ENCODE assay signal across 12 mouse cellular contexts in the genomic region with DNA sequence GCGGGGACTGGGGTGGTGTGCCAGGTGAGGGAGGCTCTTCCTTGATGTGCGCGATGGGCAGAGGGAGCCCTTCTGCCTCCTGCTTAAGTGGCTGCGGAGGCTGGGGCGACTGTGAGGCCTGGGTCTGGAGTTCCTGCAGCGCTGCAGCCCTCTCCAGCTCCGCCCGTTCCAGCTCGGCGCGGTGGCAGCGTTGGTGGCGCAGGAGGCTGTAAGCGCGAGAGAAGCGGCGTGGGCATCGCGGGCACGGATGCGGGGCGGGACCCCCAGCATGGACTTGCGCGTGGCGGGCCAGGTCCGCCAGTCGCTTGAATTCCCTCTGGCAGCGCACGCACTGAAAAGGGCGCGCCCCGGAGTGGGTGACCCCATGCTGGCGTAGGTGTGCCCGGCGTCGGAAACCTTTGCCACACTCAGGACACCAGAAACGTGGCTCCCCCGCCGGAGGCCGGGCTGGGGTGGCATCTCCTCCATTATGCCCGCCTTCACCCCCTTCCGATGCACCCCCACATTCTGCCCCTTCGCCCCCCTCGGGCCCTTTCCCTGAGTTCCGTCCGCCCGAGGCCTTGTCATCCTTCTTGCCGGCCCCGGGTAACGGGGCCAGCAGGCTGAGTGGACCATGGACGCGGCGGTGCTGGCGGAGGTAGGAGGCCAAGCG. TPM values are rescaled to one million over a fixed set of nuclear protein-coding genes. Genes with fewer than 3 reads are reported as not detected.
DNase-seq lines count a peak whose midpoint lies in the region; ATAC-seq lines count a peak whose summit lies in the region.
"Had no signal": no experiment of that assay in that cellular context is flagged by ENCODE, and none has a peak within 500 bp of the region (broad histone marks: within the 10 kb centered on the region; RNA-seq: fewer than 3 reads in every experiment).

No protein-coding gene starts in this region.

- peaks cover 31% of the 10 kb centered on the region for H3K4me1 ChIP-seq in heart, embryonic 13.5 days
- peaks cover 10% of the 10 kb centered on the region for H3K4me1 ChIP-seq in forebrain, embryonic 14.5 days (ENCODE audit: control insufficient read depth, insufficient read depth, low read length)
- H3K4me1 ChIP-seq in midbrain, embryonic 11.5 days (ENCODE audit: control insufficient read depth, insufficient read depth, low read length): peaks cover 20% of the 10 kb centered on the region

- DNase-seq in heart, postnatal 25 days (ENCODE audit: low spot score): no peak
- DNase-seq in brain, adult 2 months (ENCODE audit: low read depth, low spot score): peak; percentile 26
- no peak for DNase-seq in forebrain, embryonic 14.5 days (ENCODE audit: low spot score)
- no peak for DNase-seq in midbrain, embryonic 11.5 days (ENCODE audit: low spot score, missing footprints)
- no peak for DNase-seq in yolk sac, embryonic 10.5 days (ENCODE audit: low spot score)
- DNase-seq in right cerebral cortex, postnatal 4 days: no peak
- DNase-seq: gastrocnemius, postnatal 25 days; liver, postnatal 0 days had no signal

- no peak for ATAC-seq in heart, embryonic 13.5 days (ENCODE audit: extremely low read depth, insufficient number of reproducible peaks, low FRiP score, low TSS enrichment)
- no peak for ATAC-seq in forebrain, embryonic 14.5 days
- no peak for ATAC-seq in midbrain, embryonic 11.5 days (ENCODE audit: low FRiP score)
- no peak for ATAC-seq in activated CD4-positive, CD25-positive, alpha-beta regulatory T cell, adult 4 months
- ATAC-seq: liver, postnatal 0 days had no signal

- 37% methylated on average over 51 of the region's 55 CpGs for WGBS in heart, embryonic 13.5 days
- 42% methylated on average over 50 of the region's 55 CpGs for WGBS in forebrain, embryonic 14.5 days
- 33% methylated on average over 55 of the region's 55 CpGs for WGBS in midbrain, embryonic 11.5 days

- H3K27ac ChIP-seq in heart, embryonic 13.5 days (replicated peaks): no peak overlapping the region
- no peak overlapping the region for H3K27ac ChIP-seq in forebrain, embryonic 14.5 days (ENCODE audit: low read depth, low read length)
- no peak overlapping the region for H3K27ac ChIP-seq in midbrain, embryonic 11.5 days (ENCODE audit: low read depth, low read length)

- H3K9me3 ChIP-seq in heart, embryonic 13.5 days: peaks cover 3% of the 10 kb centered on the region; the same call in 1 of the 2 replicates
- no peaks in the 10 kb centered on the region for H3K9me3 ChIP-seq in forebrain, embryonic 14.5 days (replicated peaks; ENCODE audit: control insufficient read depth, low read length)
- no peaks in the 10 kb centered on the region for H3K9me3 ChIP-seq in midbrain, embryonic 11.5 days (ENCODE audit: control insufficient read depth, low read length)

- peak overlapping the region; percentile 93 for H3K9ac ChIP-seq in heart, embryonic 13.5 days
- H3K9ac ChIP-seq in forebrain, embryonic 14.5 days (ENCODE audit: low read length): peak overlapping the region; percentile 48
- no peak overlapping the region for H3K9ac ChIP-seq in midbrain, embryonic 11.5 days (ENCODE audit: low read length)
- H3K9ac ChIP-seq: liver, postnatal 0 days had no signal

- H3K36me3 ChIP-seq in heart, embryonic 13.5 days: peaks cover 33% of the 10 kb centered on the region
- peaks cover 31% of the 10 kb centered on the region for H3K36me3 ChIP-seq in forebrain, embryonic 14.5 days (ENCODE audit: control insufficient read depth, insufficient read depth, low read length)
- peaks cover 10% of the 10 kb centered on the region for H3K36me3 ChIP-seq in midbrain, embryonic 11.5 days (ENCODE audit: control insufficient read depth, insufficient read depth, low read length)

- intact Hi-C loops in heart, postnatal 25 days (cut with DNase I): no loop called here

- peaks cover 35% of the 10 kb centered on the region for H3K27me3 ChIP-seq in heart, embryonic 13.5 days (replicated peaks)
- no peaks in the 10 kb centered on the region for H3K27me3 ChIP-seq in forebrain, embryonic 14.5 days (replicated peaks; ENCODE audit: control insufficient read depth, insufficient read depth, low read length)
- H3K27me3 ChIP-seq in midbrain, embryonic 11.5 days (ENCODE audit: control insufficient read depth, insufficient read depth, low read length): peaks cover 18% of the 10 kb centered on the region

- H3K4me3 ChIP-seq in heart, embryonic 13.5 days: peak overlapping the region; percentile 83
- peak overlapping the region; percentile 80 for H3K4me3 ChIP-seq in forebrain, embryonic 14.5 days (ENCODE audit: low read depth, low read length)
- peak overlapping the region; percentile 74 for H3K4me3 ChIP-seq in midbrain, embryonic 11.5 days (ENCODE audit: low read depth, low read length)

- peak overlapping the region; percentile 76 for H3K4me2 ChIP-seq in heart, embryonic 13.5 days
- H3K4me2 ChIP-seq in forebrain, embryonic 14.5 days (ENCODE audit: low read length): peak overlapping the region; percentile 69
- peak overlapping the region; percentile 12 for H3K4me2 ChIP-seq in midbrain, embryonic 11.5 days

RNA-seq across cellular contexts. Expression of a gene that starts 2.5 kb away (rescaled TPM):
- 20.8 and 25.7 TPM in 2 replicates for polyA plus RNA-seq in heart, embryonic 13.5 days (2015; fragmentation: Nextera tagmentation; extraction: Ambion mirVana)
- total RNA-seq in heart, postnatal 25 days (2021): 10 to 100 TPM; 14.9 to 18.0 TPM
- polyA plus RNA-seq in forebrain, embryonic 14.5 days (2014; fragmentation: Nextera tagmentation; extraction: Ambion mirVana): 37.9 and 52.9 TPM in 2 replicates
- 41.1 and 41.7 TPM in 2 replicates for polyA plus RNA-seq in midbrain, embryonic 11.5 days (2014; fragmentation: Nextera tagmentation; extraction: Ambion mirVana)
- 1 to 10 TPM; 2.9 to 5.3 TPM for polyA plus RNA-seq in activated CD4-positive, CD25-positive, alpha-beta regulatory T cell, adult 4 months (2017; shearing (Covaris generic))

RNA-seq across cellular contexts. Expression of a gene that starts 20.7 kb away (rescaled TPM):
- polyA plus RNA-seq in heart, embryonic 13.5 days (2015; fragmentation: Nextera tagmentation; extraction: Ambion mirVana): 10.7 and 12.3 TPM in 2 replicates
- 1 to 10 TPM; 8.7 to 9.0 TPM for total RNA-seq in heart, postnatal 25 days (2021)
- polyA plus RNA-seq in forebrain, embryonic 14.5 days (2014; fragmentation: Nextera tagmentation; extraction: Ambion mirVana): 11.3 and 13.5 TPM in 2 replicates
- 7.6 and 9.2 TPM in 2 replicates for polyA plus RNA-seq in midbrain, embryonic 11.5 days (2014; fragmentation: Nextera tagmentation; extraction: Ambion mirVana)
- polyA plus RNA-seq in activated CD4-positive, CD25-positive, alpha-beta regulatory T cell, adult 4 months (2017; shearing (Covaris generic)): 10 to 100 TPM; 33.3 to 55.4 TPM

RNA-seq across cellular contexts. Expression of a gene that starts 21.0 kb away (rescaled TPM):
- 25.6 and 28.4 TPM in 2 replicates for polyA plus RNA-seq in heart, embryonic 13.5 days (2015; fragmentation: Nextera tagmentation; extraction: Ambion mirVana)
- 10 to 100 TPM; 13.6 to 24.2 TPM for total RNA-seq in heart, postnatal 25 days (2021)
- 34.3 and 42.8 TPM in 2 replicates for polyA plus RNA-seq in forebrain, embryonic 14.5 days (2014; fragmentation: Nextera tagmentation; extraction: Ambion mirVana)
- polyA plus RNA-seq in midbrain, embryonic 11.5 days (2014; fragmentation: Nextera tagmentation; extraction: Ambion mirVana): 42.4 and 49.4 TPM in 2 replicates
- 10 to 100 TPM in 1 of 2 experiments, 1 to 10 TPM in 1; 8.1 to 10.1 TPM for polyA plus RNA-seq in activated CD4-positive, CD25-positive, alpha-beta regulatory T cell, adult 4 months (2017; shearing (Covaris generic))

RNA-seq across cellular contexts. Expression of a gene that starts 21.8 kb away (rescaled TPM):
- not detected in 2 replicates for polyA plus RNA-seq in heart, embryonic 13.5 days (2015; fragmentation: Nextera tagmentation; extraction: Ambion mirVana)
- total RNA-seq in heart, postnatal 25 days (2021): not detected
- 0.59 and 1.9 TPM in 2 replicates for polyA plus RNA-seq in forebrain, embryonic 14.5 days (2014; fragmentation: Nextera tagmentation; extraction: Ambion mirVana)
- polyA plus RNA-seq in midbrain, embryonic 11.5 days (2014; fragmentation: Nextera tagmentation; extraction: Ambion mirVana): 0.34 TPM in 1 of 2 replicates, not detected in the other
- 10 to 100 TPM in 1 of 2 experiments, 1 to 10 TPM in 1; 5.6 to 19.0 TPM for polyA plus RNA-seq in activated CD4-positive, CD25-positive, alpha-beta regulatory T cell, adult 4 months (2017; shearing (Covaris generic))
- total RNA-seq: gastrocnemius, postnatal 25 days had no signal
- polyA plus RNA-seq: large intestine, adult 2 months had no signal

RNA-seq across cellular contexts. Expression of a gene that starts 22.5 kb away (rescaled TPM):
- 0.12 and 0.55 TPM in 2 replicates for polyA plus RNA-seq in heart, embryonic 13.5 days (2015; fragmentation: Nextera tagmentation; extraction: Ambion mirVana)
- 10 to 100 TPM; 46.1 to 48.7 TPM for total RNA-seq in heart, postnatal 25 days (2021)
- polyA plus RNA-seq in forebrain, embryonic 14.5 days (2014; fragmentation: Nextera tagmentation; extraction: Ambion mirVana): 0.39 and 0.42 TPM in 2 replicates
- polyA plus RNA-seq in midbrain, embryonic 11.5 days (2014; fragmentation: Nextera tagmentation; extraction: Ambion mirVana): not detected in 2 replicates
- not detected for polyA plus RNA-seq in activated CD4-positive, CD25-positive, alpha-beta regulatory T cell, adult 4 months (2017; shearing (Covaris generic))
- polyA plus RNA-seq: large intestine, adult 2 months; liver, postnatal 0 days; stomach, embryonic 16.5 days had no signal

Comparison
In these comparisons a context has a peak if more than half of its experiments do, and no peak if none do; other contexts are left out.
1. H3K4me2 ChIP-seq: peak in every context shown above with its lines; median percentile 76 in heart, embryonic 13.5 days; 69 in forebrain, embryonic 14.5 days; 12 in midbrain, embryonic 11.5 days.